Mouse (Mus musculus) CH12.LX (cell line): ENCODE measurements around the gene Map2k1. TPM values are rescaled to one million over a fixed set of nuclear protein-coding genes. Genes with fewer than 3 reads are reported as not detected.

ENCODE experiments used
- DNase-seq: peaks from one replicate; pipeline ENCODE4 v3.0.0-alpha.2; 2013; ENCODE audit errors: extremely low read depth
- H3K27ac ChIP-seq: 2 replicates; pipeline ENCODE4 v1.5.1; 2012; ENCODE audit warnings: low read depth, mild to moderate bottlenecking, control low read depth, moderate library complexity; ENCODE audit not compliant: insufficient read depth
- H3K27me3 ChIP-seq: replicated peaks from 2 replicates; pipeline ENCODE3; 2012; ENCODE audit warnings: inconsistent platforms
- H3K36me3 ChIP-seq, 2 experiments: replicated peaks in 1 of 2; 2 replicates each; pipeline versions ENCODE3 to v1.6.1; 2012; ENCODE audit warnings: inconsistent platforms in 1 of 2, low read length in 1 of 2, mild to moderate bottlenecking in 1 of 2, mixed read lengths in 1 of 2, moderate library complexity in 1 of 2; ENCODE audit not compliant: control insufficient read depth in 1 of 2, insufficient read depth in 1 of 2
- H3K4me1 ChIP-seq, 2 experiments: 2 replicates each; pipeline ENCODE4 v1.6.1; 2012; ENCODE audit warnings: inconsistent platforms in 1 of 2, moderate library complexity in 1 of 2; ENCODE audit not compliant: insufficient read depth in 2 of 2, control insufficient read depth in 1 of 2
- H3K4me2 ChIP-seq: 2 replicates; pipeline ENCODE4 v1.6.1; 2012; ENCODE audit warnings: low read depth, mild to moderate bottlenecking, control low read depth; ENCODE audit not compliant: poor library complexity, insufficient read depth, severe bottlenecking
- H3K4me3 ChIP-seq, 3 experiments: fragments of 150-350 bp in 1 of 3; sonication (generic) in 1 of 3; replicated peaks in 1 of 3; 2 replicates each; pipeline versions ENCODE3 to v1.5.1; 2011 to 2012; ENCODE audit warnings: low read depth in 2 of 3, low read length in 2 of 3, mild to moderate bottlenecking in 2 of 3, moderate library complexity in 2 of 3, control low read depth in 1 of 3, improper control_type of control experiment in 1 of 3, inconsistent platforms in 1 of 3, mixed read lengths in 1 of 3; ENCODE audit not compliant: poor library complexity in 1 of 3
- H3K79me2 ChIP-seq: replicated peaks from 2 replicates; pipeline ENCODE4 v1.6.1; 2012; ENCODE audit warnings: mild to moderate bottlenecking, moderate library complexity; ENCODE audit not compliant: control insufficient read depth, poor library complexity, insufficient read depth, severe bottlenecking; ENCODE audit errors: extremely low read depth
- H3K9ac ChIP-seq: 2 replicates; pipeline ENCODE4 v1.6.1; 2012; ENCODE audit warnings: low read depth, mild to moderate bottlenecking, control low read depth, moderate library complexity; ENCODE audit not compliant: insufficient read depth
- H3K9me3 ChIP-seq: replicated peaks from 2 replicates; pipeline ENCODE3; 2012; ENCODE audit warnings: low read length, inconsistent platforms, mixed read lengths
- BHLHE40 ChIP-seq: IDR thresholded peaks from 2 replicates; pipeline ENCODE4 v1.6.1; 2011; ENCODE audit warnings: mild to moderate bottlenecking, low read depth, low read length, improper control_type of control experiment
- CHD2 ChIP-seq: IDR thresholded peaks from 2 replicates; pipeline ENCODE4 v1.6.1; 2011; ENCODE audit warnings: low read length, improper control_type of control experiment
- EP300 ChIP-seq: IDR thresholded peaks from 2 replicates; pipeline ENCODE4 v1.6.1; 2011; ENCODE audit warnings: low read length, improper control_type of control experiment
- ETS1 ChIP-seq: conservative IDR thresholded peaks from 2 replicates; pipeline ENCODE4 v1.6.1; 2012; ENCODE audit warnings: low read depth, mild to moderate bottlenecking, inconsistent platforms, low read length, improper control_type of control experiment, moderate library complexity
- GABPA ChIP-seq: IDR thresholded peaks from 2 replicates; pipeline ENCODE4 v1.6.1; 2012; ENCODE audit warnings: low read depth, low read length, improper control_type of control experiment, inconsistent platforms; ENCODE audit not compliant: insufficient replicate concordance
- HCFC1 ChIP-seq: IDR thresholded peaks from 2 replicates; pipeline ENCODE4 v1.6.1; 2012; ENCODE audit warnings: low read depth, mild to moderate bottlenecking, inconsistent platforms, low read length, improper control_type of control experiment
- JUN ChIP-seq: IDR thresholded peaks from 2 replicates; pipeline ENCODE4 v1.6.1; 2011; ENCODE audit warnings: low read depth, mild to moderate bottlenecking, low read length, improper control_type of control experiment, moderate library complexity; ENCODE audit not compliant: insufficient read depth
- JUND ChIP-seq: conservative IDR thresholded peaks from 2 replicates; pipeline ENCODE4 v1.6.1; 2011; ENCODE audit warnings: low read depth, low read length, improper control_type of control experiment
- MAFK ChIP-seq: IDR thresholded peaks from 2 replicates; pipeline ENCODE4 v1.6.1; 2011; ENCODE audit warnings: low read length, improper control_type of control experiment; ENCODE audit not compliant: insufficient replicate concordance
- MAX ChIP-seq: IDR thresholded peaks from 2 replicates; pipeline ENCODE4 v1.6.1; 2011; ENCODE audit warnings: low read length, improper control_type of control experiment
- MEF2A ChIP-seq: IDR thresholded peaks from 2 replicates; pipeline ENCODE4 v1.6.1; 2014; ENCODE audit warnings: low read depth, mild to moderate bottlenecking, inconsistent platforms, low read length, improper control_type of control experiment, borderline replicate concordance
- NELFE ChIP-seq: IDR thresholded peaks from 2 replicates; pipeline ENCODE4 v1.6.1; 2011; ENCODE audit warnings: low read depth, low read length, improper control_type of control experiment
- NRF1 ChIP-seq: IDR thresholded peaks from 2 replicates; pipeline ENCODE4 v1.6.1; 2014; ENCODE audit warnings: low read depth, mild to moderate bottlenecking, inconsistent platforms, low read length, improper control_type of control experiment, moderate library complexity
- PAX5 ChIP-seq: IDR thresholded peaks from 2 replicates; pipeline ENCODE4 v1.6.1; 2012; ENCODE audit warnings: low read length, inconsistent platforms, mixed read lengths
- POLR2AphosphoS2 ChIP-seq: IDR thresholded peaks from 2 replicates; pipeline ENCODE4 v1.6.1; 2011; ENCODE audit warnings: low read depth, low read length, improper control_type of control experiment
- SMC3 ChIP-seq: IDR thresholded peaks from 2 replicates; pipeline ENCODE4 v1.6.1; 2011; ENCODE audit warnings: low read depth, low read length, improper control_type of control experiment
- TCF12 ChIP-seq: IDR thresholded peaks from 2 replicates; pipeline ENCODE4 v1.6.1; 2014; ENCODE audit warnings: low read depth, mild to moderate bottlenecking, inconsistent platforms, low read length, improper control_type of control experiment
- UBTF ChIP-seq: IDR thresholded peaks from 2 replicates; pipeline ENCODE4 v1.6.1; 2012; ENCODE audit warnings: low read depth, mild to moderate bottlenecking, inconsistent platforms, low read length, improper control_type of control experiment, moderate library complexity
- ZC3H11A ChIP-seq: IDR thresholded peaks from 2 replicates; pipeline ENCODE4 v1.6.1; 2012; ENCODE audit warnings: low read depth, mild to moderate bottlenecking, inconsistent platforms, low read length, improper control_type of control experiment
- ZKSCAN1 ChIP-seq: IDR thresholded peaks from 2 replicates; pipeline ENCODE4 v1.6.1; 2012; ENCODE audit warnings: low read depth, inconsistent platforms, low read length, improper control_type of control experiment, borderline replicate concordance
- dilution Hi-C: fragments of 300-500 bp; cut with MboI; formaldehyde crosslinking; loops from 2 replicates; pipeline ENCODE4 v1.14.3; 2020; ENCODE audit warnings: low sequenced_read_pairs; ENCODE audit not compliant: extremely low pct_unique_long_range_greater_than_20kb, extremely low pct_ligation_motif_present
- in situ Hi-C: fragments of 300-500 bp; cut with MboI; formaldehyde crosslinking; loops from 3 replicates; pipeline ENCODE4 v1.14.3; 2019; ENCODE audit warnings: low sequenced_read_pairs, low pct_ligation_motif_present, low pct_unique_long_range_greater_than_20kb, mixed read lengths
- polyA plus RNA-seq: library from polyadenylated mRNA; unstranded; fragments of >175 nt; gene quantifications from 2 replicates; pipeline ENCODE4 v1.2.1, GENCODE M21; 2012; ENCODE audit warnings: low read depth; ENCODE audit not compliant: insufficient read length
- total RNA-seq, 2 experiments: library from RNA; depleted of rRNA; stranded (reverse); fragments of 300-350 nt in 1 of 2; fragments of >200 nt in 1 of 2; gene quantifications; 2 replicates each; pipeline ENCODE4 v1.2.3; 2012 to 2014

Map2k1 gene
- total and polyA plus RNA-seq, 3 experiments: 56.3 to 122 (median 74.0) TPM

DNA sequence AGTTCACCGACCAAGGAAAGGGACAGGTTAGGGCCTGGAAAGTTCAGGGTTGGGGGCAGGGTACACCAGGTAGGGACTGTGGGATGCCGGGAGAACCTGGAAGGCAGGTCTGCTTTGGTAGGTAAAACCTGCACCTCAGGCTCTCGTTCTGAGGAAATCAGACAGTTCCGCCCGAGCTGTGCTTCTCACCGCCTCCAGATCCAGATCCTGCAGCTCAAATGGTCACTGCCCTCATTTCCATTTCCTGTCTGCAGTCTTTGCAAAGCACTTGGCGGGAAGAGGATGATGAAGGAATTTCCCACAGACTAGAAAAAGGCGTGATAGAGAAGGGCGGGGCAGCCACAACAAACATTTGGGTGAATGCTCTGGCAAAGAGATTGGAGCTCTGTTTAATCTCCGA lies 14.8 kb upstream of the Map2k1 start:
- Histone ChIP-seq H3K27ac (no peak overlapping the region), H3K4me1 (peaks cover 0 to 15% of the 10 kb centered on the region in 2 experiments; a peak in 3 of 4 replicates), H3K9me3 (no peaks in the 10 kb centered on the region), H3K9ac (no peak overlapping the region), H3K36me3 (no peaks in the 10 kb centered on the region), H3K4me3 (no peak overlapping the region), H3K79me2 (no peaks in the 10 kb centered on the region), H3K4me2 (no peak overlapping the region), H3K27me3 (no peaks in the 10 kb centered on the region)
- DNase-seq: no peak
- TF ChIP-seq NELFE: no peak
- no peak for TF ChIP-seq GABPA
- no peak for TF ChIP-seq HCFC1
- no peak for TF ChIP-seq ZC3H11A
- no peak for TF ChIP-seq TCF12
- TF ChIP-seq UBTF: no peak
- no peak for TF ChIP-seq CHD2
- TF ChIP-seq MAX: no peak
- no peak for TF ChIP-seq ETS1
- no peak for TF ChIP-seq JUN
- in situ Hi-C loops (no loop called here), dilution Hi-C loops (no loop called here)

DNA sequence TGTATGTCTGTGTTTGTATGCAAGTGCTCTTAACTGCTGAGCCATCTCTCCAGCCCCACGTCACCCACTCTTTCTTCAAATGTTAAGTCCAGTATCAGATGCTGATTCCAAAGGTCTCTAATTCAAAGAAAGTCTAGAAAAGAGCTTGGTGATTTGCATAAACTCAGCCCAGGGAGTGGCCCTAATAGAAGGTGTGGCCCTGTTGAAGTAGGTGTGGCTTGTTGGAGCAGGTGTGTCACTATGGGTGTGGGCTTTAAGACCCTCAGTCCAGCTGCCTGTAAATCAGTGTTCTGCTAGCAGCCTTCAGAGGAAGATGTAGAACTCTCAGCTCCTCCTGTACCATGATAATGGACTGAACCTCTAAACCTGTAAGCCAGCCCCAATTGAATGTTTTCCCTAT lies 13.8 kb upstream of the Map2k1 start:
- DNase-seq: no peak
- no peak overlapping the region for H3K4me2 ChIP-seq
- no peaks in the 10 kb centered on the region for H3K79me2 ChIP-seq
- no peak overlapping the region for H3K4me3 ChIP-seq
- dilution Hi-C loops (no loop called here), in situ Hi-C loops (no loop called here)
- H3K27me3 ChIP-seq: no peaks in the 10 kb centered on the region
- TF ChIP-seq HCFC1: no peak
- no peak for TF ChIP-seq POLR2AphosphoS2
- TF ChIP-seq MAFK: no peak
- TF ChIP-seq CHD2: no peak
- TF ChIP-seq ZKSCAN1: no peak
- no peak for TF ChIP-seq NRF1
- TF ChIP-seq SMC3: no peak
- TF ChIP-seq MEF2A: no peak
- no peak for TF ChIP-seq JUN
- no peak for TF ChIP-seq NELFE
- TF ChIP-seq EP300: no peak
- TF ChIP-seq BHLHE40: no peak
- TF ChIP-seq PAX5: no peak
- TF ChIP-seq TCF12: no peak
- no peak for TF ChIP-seq ZC3H11A
- TF ChIP-seq JUND: no peak
- no peaks in the 10 kb centered on the region for H3K36me3 ChIP-seq
- H3K9ac ChIP-seq: no peak overlapping the region
- peaks cover 0 to 15% of the 10 kb centered on the region in 2 experiments; a peak in 3 of 4 replicates for H3K4me1 ChIP-seq
- no peak overlapping the region for H3K27ac ChIP-seq
- H3K9me3 ChIP-seq: no peaks in the 10 kb centered on the region
